Mouse (Mus musculus): ENCODE data around the gene Ang. TPM values are rescaled to one million over a fixed set of nuclear protein-coding genes. Genes with fewer than 3 reads are reported as not detected.

The Ang gene
- polyA plus RNA-seq, 1 experiment from 2014 or later, result 85.3 TPM

DNA sequence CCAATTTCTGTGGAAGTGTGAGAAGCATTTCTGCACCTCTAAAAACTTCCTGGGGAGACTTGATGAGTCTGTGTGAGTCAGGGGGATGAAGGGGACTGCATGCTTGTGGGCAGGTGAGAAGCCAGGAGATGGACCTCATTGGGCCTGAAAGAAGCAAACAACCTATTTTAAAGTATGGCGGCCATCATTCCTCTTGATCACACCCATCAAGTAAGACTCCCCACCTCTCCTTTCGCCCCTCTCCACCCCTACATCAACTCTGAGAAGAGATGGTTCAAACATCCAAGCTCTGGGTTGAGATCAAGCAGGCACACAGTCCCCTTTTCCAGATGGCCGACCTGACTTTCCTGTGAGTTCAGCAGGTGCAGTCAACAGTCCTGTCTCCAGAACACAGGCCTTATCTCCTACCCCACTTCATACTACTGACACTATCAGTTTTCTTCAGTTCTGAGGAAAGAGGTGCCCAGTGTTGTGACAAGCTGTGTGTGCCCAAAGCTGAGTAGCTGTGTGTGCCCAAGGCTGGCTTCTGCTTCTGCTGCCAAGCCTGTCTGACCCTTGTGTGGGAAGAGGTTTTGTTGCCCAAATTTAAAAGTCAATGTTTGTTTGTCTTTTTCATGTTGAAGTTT, 59.4 kb downstream of the Ang start:
- DNase-seq (no peak), ATAC-seq (peak; percentile 66)
- Histone ChIP-seq H3K36me3 (replicated peaks; ENCODE audit: insufficient read depth, low read length) (no peaks in the 10 kb centered on the region), H3K27ac (ENCODE audit: low read depth) (no peak overlapping the region), H3K9me3 (ENCODE audit: low read length) (no peaks in the 10 kb centered on the region), H3K4me3 (ENCODE audit: low read depth, low read length) (no peak overlapping the region), H3K9ac (replicated peaks) (no peak overlapping the region), H3K4me1 (ENCODE audit: insufficient read depth) (peaks cover 32% of the 10 kb centered on the region), H3K27me3 (ENCODE audit: insufficient read depth, low read length) (no peaks in the 10 kb centered on the region), H3K4me2 (ENCODE audit: low read depth, low read length) (peak overlapping the region; percentile 7; the same call in 1 of the 2 replicates)
- TF ChIP-seq CTCF (IDR thresholded peaks at IDR 0.05; ENCODE audit: low read depth), result no peak
- TF ChIP-seq EP300 (IDR thresholded peaks at IDR 0.05; ENCODE audit: low read depth), result peak; percentile 72; the same call in 1 of the 2 replicates
- 71% methylated on average over 3 of the region's 3 CpGs for WGBS (ENCODE audit: insufficient replicate concordance)

Other genes starting within 250 kb of the Ang start
- gene Tep1, start 220.6 kb upstream of the Ang start, polyA plus RNA-seq (2015; fragmentation: Nextera tagmentation; extraction: Ambion mirVana), result 6.2 and 6.6 TPM in 2 replicates
- 0.13 and 0.20 TPM in 2 replicates for gene Klhl33, start 193.6 kb upstream of the Ang start, polyA plus RNA-seq (2015; fragmentation: Nextera tagmentation; extraction: Ambion mirVana)
- gene Osgep, start 166.3 kb upstream of the Ang start, polyA plus RNA-seq (2015; fragmentation: Nextera tagmentation; extraction: Ambion mirVana), result 38.5 and 39.5 TPM in 2 replicates
- gene Apex1, start 166.2 kb upstream of the Ang start, polyA plus RNA-seq (2015; fragmentation: Nextera tagmentation; extraction: Ambion mirVana), result 58.0 and 60.1 TPM in 2 replicates
- 23.6 and 24.2 TPM in 2 replicates for gene Pip4p1, start 160.3 kb upstream of the Ang start, polyA plus RNA-seq (2015; fragmentation: Nextera tagmentation; extraction: Ambion mirVana)
- gene Pnp, start 160.1 kb upstream of the Ang start, polyA plus RNA-seq (2015; fragmentation: Nextera tagmentation; extraction: Ambion mirVana), result 66.4 and 70.4 TPM in 2 replicates
- not detected in 2 replicates for gene Gm49342, start 146.6 kb upstream of the Ang start, polyA plus RNA-seq (2015; fragmentation: Nextera tagmentation; extraction: Ambion mirVana)
- gene Pnp2, start 135.2 kb upstream of the Ang start, polyA plus RNA-seq (2015; fragmentation: Nextera tagmentation; extraction: Ambion mirVana), result 7.1 and 7.3 TPM in 2 replicates
- not detected in 2 replicates for gene Rnase10, start 83.4 kb upstream of the Ang start, polyA plus RNA-seq (2015; fragmentation: Nextera tagmentation; extraction: Ambion mirVana)
- not detected in 2 replicates for gene Rnase9, start 49.3 kb upstream of the Ang start, polyA plus RNA-seq (2015; fragmentation: Nextera tagmentation; extraction: Ambion mirVana)
- gene Rnase11, start 41.0 kb upstream of the Ang start, polyA plus RNA-seq (2015; fragmentation: Nextera tagmentation; extraction: Ambion mirVana), result not detected in 2 replicates
- 1.3 and 1.6 TPM in 2 replicates for gene Rnase12, start 33.5 kb upstream of the Ang start, polyA plus RNA-seq (2015; fragmentation: Nextera tagmentation; extraction: Ambion mirVana)
- gene Olfr750, start 16.7 kb upstream of the Ang start, polyA plus RNA-seq (2015; fragmentation: Nextera tagmentation; extraction: Ambion mirVana), result not detected in 2 replicates
- 221 and 337 TPM in 2 replicates for gene Rnase4, start 73 bp upstream of the Ang start, polyA plus RNA-seq (2015; fragmentation: Nextera tagmentation; extraction: Ambion mirVana)
- 0.07 TPM in 2 replicates for gene Eddm3b, start 23.3 kb downstream of the Ang start, polyA plus RNA-seq (2015; fragmentation: Nextera tagmentation; extraction: Ambion mirVana)
- 6.3 and 7.5 TPM in 2 replicates for gene Rnase6, start 32.8 kb downstream of the Ang start, polyA plus RNA-seq (2015; fragmentation: Nextera tagmentation; extraction: Ambion mirVana)
- gene Rnase1, start 55.6 kb downstream of the Ang start, polyA plus RNA-seq (2015; fragmentation: Nextera tagmentation; extraction: Ambion mirVana), result 0.11 and 2.1 TPM in 2 replicates
- not detected in 2 replicates for gene Rnase2b, start 71.1 kb downstream of the Ang start, polyA plus RNA-seq (2015; fragmentation: Nextera tagmentation; extraction: Ambion mirVana)
- gene Ang2, start 108.0 kb downstream of the Ang start, polyA plus RNA-seq (2015; fragmentation: Nextera tagmentation; extraction: Ambion mirVana), result not detected in 2 replicates
- not detected in 2 replicates for gene Ear14, start 112.2 kb downstream of the Ang start, polyA plus RNA-seq (2015; fragmentation: Nextera tagmentation; extraction: Ambion mirVana)
- gene Rnase2a, start 165.0 kb downstream of the Ang start, polyA plus RNA-seq (2015; fragmentation: Nextera tagmentation; extraction: Ambion mirVana), result not detected in 2 replicates

All from liver, postnatal 0 days (tissue).